Mouse (Mus musculus) forebrain, embryonic 16.5 days (tissue): ENCODE measurements around the gene Lmnb2. TPM values are rescaled to one million over a fixed set of nuclear protein-coding genes. Genes with fewer than 3 reads are reported as not detected.
A peak's percentile ranks its signal among the peaks of the same experiment; 100 is the strongest.

ENCODE experiments used
- ATAC-seq: fragments of 200-750 bp; cut with Nextera tagmentation; 2 replicates; pipeline ENCODE4 v1.8.0; 2017; ENCODE audit warnings: mild to moderate bottlenecking, moderate library complexity
- H3K27ac ChIP-seq: fragments of 300-500 bp; sonication (generic); 2 replicates; pipeline ENCODE4 v1.5.1; 2014; ENCODE audit warnings: low read length, control low read depth
- H3K27me3 ChIP-seq: fragments of 300-500 bp; sonication (generic); replicated peaks from 2 replicates; pipeline ENCODE4 v1.6.1; 2014; ENCODE audit warnings: low read length; ENCODE audit not compliant: control insufficient read depth, insufficient read depth
- H3K36me3 ChIP-seq: fragments of 300-500 bp; sonication (generic); 2 replicates; pipeline ENCODE4 v1.6.1; 2014; ENCODE audit not compliant: control insufficient read depth, insufficient read depth
- H3K4me1 ChIP-seq: fragments of 300-500 bp; sonication (generic); replicated peaks from 2 replicates; pipeline ENCODE4 v1.6.1; 2014; ENCODE audit warnings: low read length; ENCODE audit not compliant: control insufficient read depth, insufficient read depth
- H3K4me2 ChIP-seq: fragments of 300-500 bp; sonication (generic); 2 replicates; pipeline ENCODE4 v1.6.1; 2014; ENCODE audit warnings: mild to moderate bottlenecking, low read length, control low read depth
- H3K4me3 ChIP-seq: fragments of 300-500 bp; sonication (generic); replicated peaks from 2 replicates; pipeline ENCODE4 v1.5.1; 2014; ENCODE audit warnings: mild to moderate bottlenecking, low read length, control low read depth
- H3K9ac ChIP-seq: fragments of 300-500 bp; sonication (generic); replicated peaks from 2 replicates; pipeline ENCODE4 v1.6.1; 2014; ENCODE audit warnings: low read depth, low read length, control low read depth
- H3K9me3 ChIP-seq: fragments of 300-500 bp; sonication (generic); 2 replicates; pipeline ENCODE4 v1.6.1; 2016; ENCODE audit warnings: low read length; ENCODE audit not compliant: control insufficient read depth
- WGBS: fragments of 180-500 bp; shearing (Covaris S2); extraction: QIAGEN DNeasy Blood & Tissue Kit; methylation state at CpG from one replicate; pipeline ENCODE4 v1.1.7; 2014; 5-methylcytosine and 5-hydroxymethylcytosine counted together
- polyA plus RNA-seq: library from polyadenylated mRNA; unstranded; fragments of >200 nt; fragmentation: Nextera tagmentation; extraction: Ambion mirVana; gene quantifications from 2 replicates; pipeline ENCODE4 v1.2.1, GENCODE M21; 2015

The Lmnb2 gene
- polyA plus RNA-seq, 1 experiment from 2014 or later, result 59.8 TPM

GRCm38 (mm10) chr10:80904709-80905108 lies 13.3 kb downstream of the Lmnb2 start:
- H3K9me3 ChIP-seq, result no peaks in the 10 kb centered on the region
- peaks cover 29% of the 10 kb centered on the region for H3K36me3 ChIP-seq
- no peak for ATAC-seq
- 92% methylated on average over 11 of the region's 11 CpGs for WGBS
- H3K4me1 ChIP-seq, result peaks cover 3% of the 10 kb centered on the region
- no peak overlapping the region for H3K9ac ChIP-seq
- no peak overlapping the region for H3K4me2 ChIP-seq
- no peaks in the 10 kb centered on the region for H3K27me3 ChIP-seq
- no peak overlapping the region for H3K27ac ChIP-seq
- H3K4me3 ChIP-seq, result no peak overlapping the region

- 88% methylated on average over 28 of the region's 28 CpGs for WGBS
- H3K27ac ChIP-seq, result no peak overlapping the region
- H3K4me2 ChIP-seq, result no peak overlapping the region
- H3K9ac ChIP-seq, result no peak overlapping the region
- peaks cover 28% of the 10 kb centered on the region for H3K36me3 ChIP-seq
- H3K4me1 ChIP-seq, result peaks cover 9% of the 10 kb centered on the region
- H3K27me3 ChIP-seq, result no peaks in the 10 kb centered on the region
- H3K4me3 ChIP-seq, result no peak overlapping the region
- no peak for ATAC-seq
- H3K9me3 ChIP-seq, result no peaks in the 10 kb centered on the region
Measured at GRCm38 (mm10) chr10:80904004-80904693, 13.9 kb downstream of the Lmnb2 start.

- Histone ChIP-seq H3K4me3 (no peak overlapping the region), H3K4me1 (peaks cover 12% of the 10 kb centered on the region), H3K9me3 (no peaks in the 10 kb centered on the region), H3K36me3 (peaks cover 27% of the 10 kb centered on the region), H3K27ac (no peak overlapping the region), H3K4me2 (no peak overlapping the region), H3K27me3 (no peaks in the 10 kb centered on the region), H3K9ac (no peak overlapping the region)
- ATAC-seq, result no peak
- 92% methylated on average over 10 of the region's 10 CpGs for WGBS
Measured at GRCm38 (mm10) chr10:80903282-80903681, 14.8 kb downstream of the Lmnb2 start.

- H3K4me3 ChIP-seq, result no peak overlapping the region
- H3K4me1 ChIP-seq, result peaks cover 14% of the 10 kb centered on the region
- H3K4me2 ChIP-seq, result no peak overlapping the region
- no peak overlapping the region for H3K9ac ChIP-seq
- H3K9me3 ChIP-seq, result no peaks in the 10 kb centered on the region
- WGBS, result 94% methylated on average over 9 of the region's 9 CpGs
- no peak overlapping the region for H3K27ac ChIP-seq
- H3K36me3 ChIP-seq, result peaks cover 27% of the 10 kb centered on the region
- no peak for ATAC-seq
- no peaks in the 10 kb centered on the region for H3K27me3 ChIP-seq
Measured at GRCm38 (mm10) chr10:80902273-80902940, 15.6 kb downstream of the Lmnb2 start.

GRCm38 (mm10) chr10:80901409-80902272 lies 16.4 kb downstream of the Lmnb2 start:
- Histone ChIP-seq H3K27me3 (no peaks in the 10 kb centered on the region), H3K27ac (no peak overlapping the region), H3K36me3 (peaks cover 27% of the 10 kb centered on the region), H3K4me3 (no peak overlapping the region), H3K9ac (no peak overlapping the region), H3K4me1 (peaks cover 14% of the 10 kb centered on the region), H3K9me3 (no peaks in the 10 kb centered on the region), H3K4me2 (peak overlapping the region; percentile 40)
- ATAC-seq, result no peak
- 91% methylated on average over 19 of the region's 19 CpGs for WGBS

GRCm38 (mm10) chr10:80900318-80901247 lies 17.5 kb downstream of the Lmnb2 start, which contains the start of gene Timm13:
TSS of gene Timm13 (minus strand) at chr10:80900969.
- under 1% methylated on average over 72 of the region's 72 CpGs for WGBS
- peak; percentile 96 for ATAC-seq
- H3K9me3 ChIP-seq, result no peaks in the 10 kb centered on the region
- peak within 1 kb of the TSS; percentile 91 for H3K4me2 ChIP-seq
- peak within 1 kb of the TSS; percentile 87 for H3K9ac ChIP-seq
- peak within 1 kb of the TSS; percentile 92 for H3K4me3 ChIP-seq
- H3K4me1 ChIP-seq, result peaks cover 14% of the 10 kb centered on the region
- no peaks in the 10 kb centered on the region for H3K27me3 ChIP-seq
- H3K36me3 ChIP-seq, result peaks cover 18% of the 10 kb centered on the region
- H3K27ac ChIP-seq, result peak within 1 kb of the TSS; percentile 88

- Histone ChIP-seq H3K4me2 (peak overlapping the region; percentile 91), H3K4me1 (peaks cover 14% of the 10 kb centered on the region), H3K9me3 (no peaks in the 10 kb centered on the region), H3K4me3 (peak overlapping the region; percentile 92), H3K27ac (peak overlapping the region; percentile 88), H3K27me3 (no peaks in the 10 kb centered on the region), H3K36me3 (peaks cover 14% of the 10 kb centered on the region), H3K9ac (peak overlapping the region; percentile 87)
- ATAC-seq, result no peak; the same call in 1 of the 2 replicates
- WGBS, result 16% methylated on average over 25 of the region's 25 CpGs
Measured at GRCm38 (mm10) chr10:80899591-80900317, 18.3 kb downstream of the Lmnb2 start.

GRCm38 (mm10) chr10:80899074-80899473 lies 19.0 kb downstream of the Lmnb2 start:
- ATAC-seq, result no peak
- no peaks in the 10 kb centered on the region for H3K27me3 ChIP-seq
- no peak overlapping the region for H3K4me3 ChIP-seq
- H3K9me3 ChIP-seq, result no peaks in the 10 kb centered on the region
- no peak overlapping the region; the same call in 1 of the 2 replicates for H3K4me2 ChIP-seq
- H3K4me1 ChIP-seq, result peaks cover 14% of the 10 kb centered on the region
- H3K27ac ChIP-seq, result no peak overlapping the region
- H3K36me3 ChIP-seq, result peaks cover 11% of the 10 kb centered on the region
- no peak overlapping the region for H3K9ac ChIP-seq
- 87% methylated on average over 8 of the region's 8 CpGs for WGBS
